Mouse (Mus musculus) thymus, adult 2 months (tissue): ENCODE results near the gene Phlpp1.

Experiments
- CTCF ChIP-seq: fragments of 200-500 bp; IDR thresholded peaks from 2 replicates; pipeline ENCODE4 v1.5.1; 2012; ENCODE audit warnings: mild to moderate bottlenecking, control low read depth, low read length, moderate library complexity, borderline replicate concordance; ENCODE audit not compliant: control insufficient read depth, poor library complexity, insufficient read depth; ENCODE audit errors: extremely low read depth
- POLR2A ChIP-seq: fragments of 200-500 bp; IDR thresholded peaks from 2 replicates; pipeline ENCODE4 v1.6.1; 2012; ENCODE audit warnings: mild to moderate bottlenecking, low read length, control low read depth, moderate library complexity; ENCODE audit not compliant: control insufficient read depth, poor library complexity, insufficient read depth; ENCODE audit errors: extremely low read depth

DNA sequence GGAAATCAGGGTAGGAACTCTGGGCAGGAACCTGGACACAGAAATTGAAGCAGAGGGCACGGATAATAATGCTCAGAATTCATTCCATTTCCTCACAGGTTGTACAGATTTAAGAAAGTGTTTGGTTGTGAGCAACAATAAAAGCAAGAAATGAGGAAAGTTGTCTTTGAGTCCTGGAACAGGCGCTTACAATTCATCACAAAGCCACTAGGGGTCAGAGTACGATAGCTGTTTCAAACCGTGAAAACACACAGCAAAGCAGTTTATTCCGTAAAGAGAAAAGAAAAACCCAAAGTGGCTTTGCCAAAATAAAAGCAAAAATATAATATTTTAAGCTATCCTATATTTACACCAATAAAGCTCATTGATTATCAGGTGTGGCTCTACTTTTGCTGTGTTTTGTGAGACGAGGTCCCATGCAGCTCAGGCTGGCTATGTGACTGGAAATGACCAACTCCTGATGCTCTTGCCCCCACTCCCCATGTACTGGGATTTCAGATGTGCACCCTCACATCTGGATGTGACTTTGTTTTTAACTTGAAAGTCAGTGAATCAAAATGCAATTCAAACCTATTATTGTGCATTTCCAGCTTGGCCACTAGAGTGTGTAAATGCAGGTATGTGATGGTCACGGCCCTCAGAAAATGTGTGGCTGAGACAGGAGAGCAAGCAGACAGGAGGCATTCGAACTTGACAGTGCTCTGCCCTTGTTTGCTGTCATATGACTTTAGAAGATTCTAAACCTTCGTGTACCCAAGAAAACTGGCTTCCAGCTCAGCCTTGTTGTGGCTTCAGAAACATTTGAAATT lies 253.8 kb downstream of the Phlpp1 start:
- TF ChIP-seq CTCF (no peak), POLR2A (no peak)
